Comparison of ENCODE assay signal across 8 mouse cellular contexts in genomic region chr13:41000140-41000925, GRCm38 (mm10). TPM values are rescaled to one million over a fixed set of nuclear protein-coding genes. Genes with fewer than 3 reads are reported as not detected.
DNase-seq lines count a peak whose midpoint lies in the region; ATAC-seq and TF ChIP-seq lines count a peak whose summit lies in the region.

No protein-coding gene starts in this region.

- WGBS in heart, adult 2 months, result under 1% methylated on average over 25 of the region's 25 CpGs
- under 1% methylated on average over 25 of the region's 25 CpGs for WGBS in kidney, postnatal 0 days
- under 1% methylated on average over 25 of the region's 25 CpGs for WGBS in lung, embryonic 14.5 days
- under 1% methylated on average over 25 of the region's 25 CpGs for WGBS in olfactory bulb, adult 2 months

- no peaks in the 10 kb centered on the region for H3K27me3 ChIP-seq in heart, adult 2 months (ENCODE audit: control insufficient read depth, insufficient read depth, low read length)
- no peaks in the 10 kb centered on the region for H3K27me3 ChIP-seq in kidney, postnatal 0 days (ENCODE audit: insufficient read depth, low read length)
- H3K27me3 ChIP-seq in lung, embryonic 14.5 days (ENCODE audit: insufficient read depth, low read length), result no peaks in the 10 kb centered on the region

- H3K4me3 ChIP-seq in heart, adult 2 months, result peak overlapping the region; percentile 92
- H3K4me3 ChIP-seq in kidney, postnatal 0 days (replicated peaks; ENCODE audit: low read depth, low read length), result peak overlapping the region; percentile 99
- peak overlapping the region; percentile 93 for H3K4me3 ChIP-seq in lung, embryonic 14.5 days (ENCODE audit: low read depth, low read length)
- peak overlapping the region; percentile 94 for H3K4me3 ChIP-seq in olfactory bulb, adult 2 months (ENCODE audit: insufficient read depth, low read depth, low read length)

- intact Hi-C loops in heart, adult 2 months (cut with DNase I), result no loop called here

- no peaks in the 10 kb centered on the region for H3K9me3 ChIP-seq in kidney, postnatal 0 days (replicated peaks; ENCODE audit: low read length)
- no peaks in the 10 kb centered on the region for H3K9me3 ChIP-seq in lung, embryonic 14.5 days (ENCODE audit: low read depth, low read length)

- peak overlapping the region; percentile 83 for H3K4me2 ChIP-seq in kidney, postnatal 0 days (ENCODE audit: low read length)
- H3K4me2 ChIP-seq in lung, embryonic 14.5 days, result peak overlapping the region; percentile 77

- peak; percentile 53 for DNase-seq in 416B (ENCODE audit: low read depth)
- peak; percentile 41 for DNase-seq in ZHBTc4 (ENCODE audit: low read depth, low spot score)
- peak; percentile 46 for DNase-seq in embryo, embryonic 10.5 days (ENCODE audit: low spot score)
- DNase-seq in heart, adult 2 months, result peak; percentile 46 to 66
- DNase-seq in kidney, postnatal 0 days (ENCODE audit: low spot score), result peak; percentile 53
- DNase-seq in lung, embryonic 14.5 days, result peak; percentile 36
- DNase-seq in urinary bladder, postnatal 4 days (ENCODE audit: low spot score in 2 of 2), result peak; percentile 48 to 65

- TF ChIP-seq POLR2A in heart, adult 2 months (IDR thresholded peaks at IDR 0.05; ENCODE audit: insufficient read depth, low read depth, low read length), result no peak; the same call in 1 of the 2 replicates
- TF ChIP-seq POLR2A in olfactory bulb, adult 2 months (IDR thresholded peaks at IDR 0.05; ENCODE audit: insufficient read depth, low read depth, low read length), result 0 out of 2 replicates have a peak, but pooled peaks have one; percentile 8

- peak; percentile 60 for TF ChIP-seq CTCF in heart, adult 2 months (IDR thresholded peaks at IDR 0.05)
- TF ChIP-seq CTCF in kidney, postnatal 0 days (IDR thresholded peaks at IDR 0.05; ENCODE audit: low read depth), result peak; percentile 65
- TF ChIP-seq CTCF in lung, embryonic 14.5 days (IDR thresholded peaks at IDR 0.05; ENCODE audit: low read depth), result peak; percentile 53
- no peak for TF ChIP-seq CTCF in olfactory bulb, adult 2 months (IDR thresholded peaks at IDR 0.05; ENCODE audit: insufficient read depth, low read depth, low read length)

- peaks cover 4% of the 10 kb centered on the region for H3K4me1 ChIP-seq in heart, adult 2 months (ENCODE audit: control insufficient read depth, insufficient read depth, low read length)
- peaks cover 8% of the 10 kb centered on the region; the same call in 1 of the 2 replicates for H3K4me1 ChIP-seq in kidney, postnatal 0 days (replicated peaks; ENCODE audit: insufficient read depth, low read length)
- H3K4me1 ChIP-seq in lung, embryonic 14.5 days (ENCODE audit: insufficient read depth), result 0 out of 2 replicates have a peak, but pooled peaks cover 4% of the 10 kb centered on the region
- peaks cover 4% of the 10 kb centered on the region; the same call in 1 of the 2 replicates for H3K4me1 ChIP-seq in olfactory bulb, adult 2 months (ENCODE audit: control insufficient read depth, insufficient read depth, low read length)

- H3K79me2 ChIP-seq in heart, adult 2 months (replicated peaks; ENCODE audit: control insufficient read depth, insufficient read depth, low read length), result 0 out of 2 replicates have a peak, but pooled peaks cover 1% of the 10 kb centered on the region

- ATAC-seq in kidney, postnatal 0 days (replicated peaks; ENCODE audit: low FRiP score, low read depth), result peak; percentile 68
- peak; percentile 50 for ATAC-seq in lung, embryonic 14.5 days (ENCODE audit: insufficient read depth)

- TF ChIP-seq EP300 in heart, adult 2 months (IDR thresholded peaks at IDR 0.05; ENCODE audit: insufficient read depth, low read depth, low read length), result no peak

- H3K9ac ChIP-seq in heart, adult 2 months (ENCODE audit: low read depth, low read length), result peak overlapping the region; percentile 64
- peak overlapping the region; percentile 85 for H3K9ac ChIP-seq in kidney, postnatal 0 days (ENCODE audit: low read depth, low read length)
- peak overlapping the region; percentile 78 for H3K9ac ChIP-seq in lung, embryonic 14.5 days

- no peaks in the 10 kb centered on the region for H3K36me3 ChIP-seq in heart, adult 2 months (ENCODE audit: control insufficient read depth, insufficient read depth, low read length)
- 0 out of 2 replicates have a peak, but pooled peaks cover 6% of the 10 kb centered on the region for H3K36me3 ChIP-seq in kidney, postnatal 0 days (ENCODE audit: insufficient read depth, low read length)
- H3K36me3 ChIP-seq in lung, embryonic 14.5 days (ENCODE audit: insufficient read depth), result peaks cover 11% of the 10 kb centered on the region

- H3K27ac ChIP-seq in heart, adult 2 months, result peak overlapping the region; percentile 99
- peak overlapping the region; percentile 98 for H3K27ac ChIP-seq in kidney, postnatal 0 days
- peak overlapping the region; percentile 99 for H3K27ac ChIP-seq in lung, embryonic 14.5 days (ENCODE audit: low read depth)
- H3K27ac ChIP-seq in olfactory bulb, adult 2 months (ENCODE audit: insufficient read depth, low read depth, low read length), result peak overlapping the region; percentile 90

RNA-seq across cellular contexts. Expression of gene Pak1ip1, which starts 0.5 kb away (rescaled TPM):
- total RNA-seq in heart, adult 2 months (2021), result 10 to 100 TPM; 26.7 to 27.5 TPM
- polyA plus RNA-seq in heart, adult 2 months (2012; rRNA removed), result 21.2 and 22.5 TPM in 2 replicates
- 67.6 and 73.7 TPM in 2 replicates for polyA plus RNA-seq in kidney, postnatal 0 days (2015; fragmentation: Nextera tagmentation; extraction: Ambion mirVana)
- polyA plus RNA-seq in lung, embryonic 14.5 days (2014; fragmentation: Nextera tagmentation; extraction: Ambion mirVana), result 59.6 and 62.4 TPM in 2 replicates
- not detected in 2 replicates for polyA plus RNA-seq in olfactory bulb, adult 2 months (2012; ENCODE audit: insufficient read depth, insufficient read length, low replicate concordance, missing spikeins)

RNA-seq across cellular contexts. Expression of gene Tmem14c, which starts 15.8 kb away (rescaled TPM):
- total RNA-seq in heart, adult 2 months (2021), result 100 to 1,000 TPM; 165 to 179 TPM
- polyA plus RNA-seq in heart, adult 2 months (2012; rRNA removed), result 136 and 180 TPM in 2 replicates
- 257 and 258 TPM in 2 replicates for polyA plus RNA-seq in kidney, postnatal 0 days (2015; fragmentation: Nextera tagmentation; extraction: Ambion mirVana)
- polyA plus RNA-seq in lung, embryonic 14.5 days (2014; fragmentation: Nextera tagmentation; extraction: Ambion mirVana), result 224 and 229 TPM in 2 replicates
- polyA plus RNA-seq in olfactory bulb, adult 2 months (2012; ENCODE audit: insufficient read depth, insufficient read length, low replicate concordance, missing spikeins), result not detected in 2 replicates

Comparison
In these comparisons a context has a peak if more than half of its experiments do, and no peak if none do; other contexts are left out.
1. Peak in every context shown above with its lines: DNase-seq, ATAC-seq, H3K4me3 ChIP-seq and H3K27ac ChIP-seq.
2. RNA of gene Pak1ip1, which starts 0.5 kb away (polyA plus RNA-seq): 67.6 to 73.7 TPM in kidney, postnatal 0 days, 59.6 to 62.4 TPM in lung, embryonic 14.5 days and 21.2 to 22.5 TPM in heart, adult 2 months; not detected in olfactory bulb, adult 2 months; every median in the first group is over 10 times any median in the second.